Mouse (Mus musculus) leukemia stem cell, adult 10-12 weeks (primary cell): ENCODE results near the gene Uhrf1bp1l. TPM values are rescaled to one million over a fixed set of nuclear protein-coding genes. Genes with fewer than 3 reads are reported as not detected.

Experiments
- polyA plus RNA-seq: library from polyadenylated mRNA; stranded (reverse); fragments of >175 nt; gene quantifications from 2 replicates; pipeline ENCODE4 v1.2.3, GENCODE M21; 2012; ENCODE audit warnings: low replicate concordance

The Uhrf1bp1l gene
- 1.7 and 4.2 TPM in 2 replicates for polyA plus RNA-seq

DNA sequence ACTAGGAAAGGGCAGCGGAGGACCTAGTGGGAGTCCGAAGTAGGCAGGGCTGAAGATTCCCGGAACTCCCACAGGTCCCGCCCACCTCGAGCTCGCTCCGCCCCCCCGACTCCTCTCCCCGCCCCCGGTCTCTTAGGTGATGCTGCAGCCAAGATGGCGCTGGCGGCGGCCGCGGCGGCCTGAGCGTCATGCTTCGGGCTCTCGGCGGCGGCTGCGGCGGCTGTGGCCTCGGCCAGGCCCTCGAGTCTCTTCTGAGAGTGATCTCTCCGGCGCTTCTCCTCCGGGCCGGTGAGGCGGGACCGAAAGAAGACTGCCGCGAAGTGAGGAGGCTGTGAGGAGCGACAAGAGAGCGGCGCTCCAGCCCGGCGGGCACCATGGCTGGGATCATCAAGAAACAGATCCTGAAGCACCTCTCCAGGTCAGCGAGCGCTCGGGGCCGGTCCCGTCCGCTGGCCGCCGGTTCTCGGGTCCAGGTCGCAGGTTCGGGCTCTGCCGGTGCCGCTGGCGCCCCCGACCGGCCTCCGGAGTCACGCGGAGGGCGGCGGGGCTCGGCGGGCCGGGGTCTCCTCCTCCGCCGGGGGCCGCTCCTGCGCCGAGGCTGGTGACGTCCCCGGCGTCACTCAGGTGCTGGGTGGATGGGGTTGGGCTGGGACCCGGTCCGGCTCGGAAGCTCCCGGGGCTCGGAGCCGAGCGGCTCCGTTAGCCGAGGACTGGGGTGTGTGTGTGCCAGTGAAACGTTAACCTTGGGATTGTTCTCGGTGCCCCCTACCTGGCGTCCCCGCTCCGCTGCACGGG, at the start of gene Uhrf1bp1l:
Gene Uhrf1bp1l (plus strand): TSS at position 121 of the 795 bp plus-strand sequence.

DNA sequence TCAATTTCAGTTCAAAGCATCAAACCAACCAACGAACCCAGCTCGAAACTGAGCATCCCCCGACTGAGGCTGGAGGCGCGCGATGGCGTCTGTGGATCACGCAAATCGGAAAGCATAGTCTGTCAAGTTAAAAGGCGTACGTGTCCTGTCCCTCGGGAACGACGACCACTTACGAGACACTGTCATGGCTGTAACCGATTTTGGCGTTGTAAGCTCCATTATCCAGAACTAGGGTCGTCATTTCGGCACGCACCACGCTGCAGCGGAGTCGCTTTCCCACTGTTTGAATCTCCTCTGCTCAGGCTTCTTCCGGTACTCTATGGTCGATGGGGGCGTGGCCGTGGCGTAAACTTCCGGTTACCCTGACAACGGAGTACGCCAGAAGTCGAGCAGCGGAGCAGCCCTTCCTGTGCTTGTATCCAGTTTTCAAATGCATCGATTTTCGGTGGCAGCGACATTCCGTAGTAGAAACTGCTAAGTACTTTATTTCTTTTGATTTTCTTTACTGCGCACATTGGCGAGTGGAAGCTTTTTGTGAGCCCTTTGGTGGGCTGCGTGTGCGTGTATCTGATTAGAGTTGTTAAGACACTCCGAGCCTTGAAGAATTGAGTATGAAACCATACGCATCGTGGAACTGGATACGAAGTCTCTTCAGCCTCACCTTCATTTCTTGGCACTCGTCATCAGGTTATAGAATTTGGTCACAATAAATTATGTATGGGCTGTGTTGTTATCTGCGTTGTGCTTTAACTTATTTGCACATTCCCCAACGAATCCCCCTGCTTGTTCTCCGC, 12.6 kb upstream of the Uhrf1bp1l start, which contains the start of gene Actr6:
Gene Actr6 (minus strand): TSS at position 295 of the 794 bp plus-strand sequence.

Other genes starting within 250 kb of the Uhrf1bp1l start
- gene Nr1h4, start 211.4 kb upstream of the Uhrf1bp1l start, polyA plus RNA-seq = not detected in 2 replicates
- gene Slc17a8, start 123.7 kb upstream of the Uhrf1bp1l start, polyA plus RNA-seq = not detected in 2 replicates
- 5.0 and 19.9 TPM in 2 replicates for gene Scyl2, start 58.7 kb upstream of the Uhrf1bp1l start, polyA plus RNA-seq
- gene Actr6, start 12.7 kb upstream of the Uhrf1bp1l start, polyA plus RNA-seq = 0.10 and 0.54 TPM in 2 replicates
- gene Anks1b, start 128.5 kb downstream of the Uhrf1bp1l start, polyA plus RNA-seq = 0.44 TPM in 1 of 2 replicates, not detected in the other